Mouse (Mus musculus) neural tube, embryonic 15.5 days (tissue): ENCODE results near the gene Macrod1. TPM values are rescaled to one million over a fixed set of nuclear protein-coding genes. Genes with fewer than 3 reads are reported as not detected.
"Not testable (repeated sequence)": the region's sequence is repeated elsewhere in the genome, so short reads cannot be mapped to it uniquely, and the experiment has no call there.

Experiments
- ATAC-seq: fragments of 200-750 bp; cut with Nextera tagmentation; 2 replicates; pipeline ENCODE4 v1.8.0; 2017; ENCODE audit warnings: mild to moderate bottlenecking, moderate TSS enrichment, moderate library complexity; ENCODE audit not compliant: low FRiP score
- H3K27ac ChIP-seq: fragments of 300-500 bp; sonication (generic); replicated peaks from 2 replicates; pipeline ENCODE4 v1.5.1; 2015; ENCODE audit warnings: mild to moderate bottlenecking, inconsistent platforms
- H3K27me3 ChIP-seq: fragments of 300-500 bp; sonication (generic); replicated peaks from 2 replicates; pipeline ENCODE4 v1.6.1; 2015; ENCODE audit warnings: inconsistent platforms
- H3K36me3 ChIP-seq: fragments of 300-500 bp; sonication (generic); 2 replicates; pipeline ENCODE4 v1.6.1; 2015; ENCODE audit warnings: inconsistent platforms
- H3K4me1 ChIP-seq: fragments of 300-500 bp; sonication (generic); 2 replicates; pipeline ENCODE4 v1.6.1; 2015; ENCODE audit warnings: inconsistent platforms
- H3K4me2 ChIP-seq: fragments of 300-500 bp; sonication (generic); 2 replicates; pipeline ENCODE4 v1.6.1; 2015; ENCODE audit warnings: inconsistent platforms, mild to moderate bottlenecking, moderate library complexity
- H3K4me3 ChIP-seq: fragments of 300-500 bp; sonication (generic); replicated peaks from 2 replicates; pipeline ENCODE4 v1.5.1; 2015; ENCODE audit warnings: mild to moderate bottlenecking, inconsistent platforms
- H3K9ac ChIP-seq: fragments of 300-500 bp; sonication (generic); replicated peaks from 2 replicates; pipeline ENCODE4 v1.6.1; 2015; ENCODE audit warnings: mild to moderate bottlenecking, inconsistent platforms
- H3K9me3 ChIP-seq: fragments of 300-500 bp; sonication (generic); replicated peaks from 2 replicates; pipeline ENCODE4 v1.6.1; 2016; ENCODE audit warnings: inconsistent platforms
- WGBS: fragments of 180-500 bp; shearing (Covaris S2); methylation state at CpG from one replicate; pipeline ENCODE4 v1.1.7; 2015; ENCODE audit warnings: mixed read lengths; 5-methylcytosine and 5-hydroxymethylcytosine counted together
- polyA plus RNA-seq: library from polyadenylated mRNA; unstranded; fragments of >200 nt; fragmentation: Nextera tagmentation; extraction: Ambion mirVana; gene quantifications from 2 replicates; pipeline ENCODE4 v1.2.1, GENCODE M21; 2015

Gene Macrod1
- polyA plus RNA-seq, 1 experiment from 2014 or later, result 7.2 TPM

DNA sequence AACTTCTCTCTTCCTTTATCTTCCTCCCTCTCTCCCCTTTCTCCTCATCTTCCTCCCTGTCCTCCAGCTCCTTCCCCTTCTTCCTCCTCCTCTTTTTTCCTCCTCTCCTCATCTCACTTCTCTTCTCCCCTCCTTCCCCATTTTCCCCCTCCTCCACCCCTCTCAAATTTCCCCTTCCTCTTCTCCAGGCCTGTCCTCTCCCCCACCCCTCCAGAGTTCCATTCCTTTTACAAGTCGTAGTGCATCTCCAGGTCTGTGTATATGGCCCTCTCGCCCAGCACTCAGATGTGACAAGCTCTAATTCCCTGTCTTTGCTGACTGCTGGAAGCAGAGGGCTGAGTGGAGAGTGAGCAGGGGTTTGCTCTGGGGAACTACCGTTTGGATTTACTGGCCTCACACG lies 14.2 kb downstream of the Macrod1 start:
- Histone ChIP-seq H3K4me3 (no peak overlapping the region), H3K36me3 (no peaks in the 10 kb centered on the region), H3K9me3 (no peaks in the 10 kb centered on the region), H3K27ac (no peak overlapping the region), H3K9ac (no peak overlapping the region), H3K27me3 (peaks cover 28% of the 10 kb centered on the region; the same call in 1 of the 2 replicates), H3K4me1 (peaks cover 83% of the 10 kb centered on the region), H3K4me2 (peak overlapping the region; percentile 37)
- WGBS, result 11% methylated on average over 4 of the region's 4 CpGs
- ATAC-seq, result no peak

DNA sequence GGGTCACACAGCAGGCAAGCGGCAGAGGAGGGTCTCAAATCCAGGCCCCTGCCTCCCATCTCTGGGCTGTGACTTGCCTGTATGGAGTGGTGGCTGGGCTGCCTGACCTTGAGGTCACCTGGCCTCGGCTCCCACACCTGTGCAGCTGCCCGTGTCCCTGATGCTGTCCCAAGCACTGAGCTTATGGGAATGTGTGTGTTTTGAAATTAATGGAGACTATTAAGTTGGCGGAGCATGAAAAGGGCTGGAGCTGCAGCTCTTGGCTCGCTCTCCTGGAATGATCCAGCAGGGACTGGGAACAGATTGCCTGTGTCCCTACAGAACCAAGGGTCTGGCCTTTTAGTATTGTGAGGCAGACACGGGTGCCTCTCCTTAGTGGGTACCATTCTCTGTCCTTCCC lies 15.6 kb downstream of the Macrod1 start:
- Histone ChIP-seq H3K4me3 (no peak overlapping the region), H3K4me1 (peaks cover 69% of the 10 kb centered on the region), H3K4me2 (no peak overlapping the region), H3K27ac (no peak overlapping the region), H3K36me3 (no peaks in the 10 kb centered on the region), H3K9ac (no peak overlapping the region), H3K27me3 (peaks cover 35% of the 10 kb centered on the region), H3K9me3 (no peaks in the 10 kb centered on the region)
- 45% methylated on average over 6 of the region's 6 CpGs for WGBS
- ATAC-seq, result no peak

DNA sequence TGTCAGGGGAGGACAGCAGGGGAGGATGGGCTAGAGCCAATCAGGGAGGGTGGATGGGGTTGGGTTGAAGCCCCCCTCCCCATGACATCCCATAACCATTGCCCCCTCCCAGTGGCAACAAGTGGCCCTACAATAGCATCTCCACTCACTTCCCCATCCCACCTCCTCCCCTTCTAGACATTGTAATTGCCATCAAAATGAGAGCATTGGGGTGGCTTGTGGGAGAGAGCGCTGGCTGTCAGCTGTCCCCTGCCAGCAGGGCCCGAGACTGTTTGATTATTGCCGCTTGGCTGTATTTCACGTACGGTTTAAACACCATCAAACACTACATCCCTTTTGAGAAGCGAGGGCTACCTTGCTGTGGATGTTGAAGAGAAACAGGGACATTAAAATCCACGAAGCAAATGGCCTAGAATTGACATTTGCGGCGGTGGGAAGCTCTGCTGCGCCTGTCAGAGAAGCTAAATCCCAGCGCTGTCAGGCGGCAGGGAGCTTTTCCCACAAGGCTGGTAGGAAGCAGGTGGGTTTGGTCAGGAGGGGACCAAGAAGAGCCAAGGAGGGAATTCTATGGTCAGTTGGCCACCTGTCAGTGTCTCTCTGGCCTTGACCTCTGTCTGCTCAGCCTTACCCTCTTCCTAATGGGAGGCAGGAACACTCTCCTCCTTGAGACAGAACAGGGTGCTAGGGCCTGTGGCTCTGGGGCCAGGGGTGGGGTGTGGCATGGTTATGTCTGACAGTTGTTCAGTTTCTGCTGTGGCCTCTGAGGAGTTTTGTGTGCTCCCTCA lies 17.6 kb downstream of the Macrod1 start:
- peaks cover 63% of the 10 kb centered on the region for H3K4me1 ChIP-seq
- H3K9ac ChIP-seq, result no peak overlapping the region
- no peak overlapping the region for H3K27ac ChIP-seq

GRCm38 (mm10) chr19:7075336-7075735 lies 18.7 kb downstream of the Macrod1 start:
- not testable (repeated sequence) for H3K27ac ChIP-seq, H3K4me2 ChIP-seq, H3K9me3 ChIP-seq, H3K36me3 ChIP-seq, H3K9ac ChIP-seq, ATAC-seq, H3K4me3 ChIP-seq
- peaks cover 63% of the 10 kb centered on the region for H3K4me1 ChIP-seq
- peaks cover 40% of the 10 kb centered on the region for H3K27me3 ChIP-seq
- WGBS, result 85% methylated on average over 11 of the region's 11 CpGs

More for the DNA sequence above, 17.6 kb downstream of the Macrod1 start:
- H3K4me3 ChIP-seq, result no peak overlapping the region
- WGBS, result 23% methylated on average over 12 of the region's 12 CpGs
- peaks cover 40% of the 10 kb centered on the region for H3K27me3 ChIP-seq
- no peaks in the 10 kb centered on the region for H3K36me3 ChIP-seq
- no peak overlapping the region for H3K4me2 ChIP-seq
- ATAC-seq, result no peak
- no peaks in the 10 kb centered on the region for H3K9me3 ChIP-seq

GRCm38 (mm10) chr19:7077666-7078065 lies 21.1 kb downstream of the Macrod1 start:
- peaks cover 24% of the 10 kb centered on the region for H3K27me3 ChIP-seq
- ATAC-seq, result no peak
- 40% methylated on average over 9 of the region's 9 CpGs for WGBS
- no peak overlapping the region for H3K27ac ChIP-seq
- no peak overlapping the region for H3K4me2 ChIP-seq
- H3K4me1 ChIP-seq, result peaks cover 43% of the 10 kb centered on the region
- H3K9me3 ChIP-seq, result no peaks in the 10 kb centered on the region
- no peaks in the 10 kb centered on the region for H3K36me3 ChIP-seq
- H3K9ac ChIP-seq, result no peak overlapping the region
- no peak overlapping the region for H3K4me3 ChIP-seq

GRCm38 (mm10) chr19:7078271-7078670 lies 21.7 kb downstream of the Macrod1 start:
- no peaks in the 10 kb centered on the region for H3K9me3 ChIP-seq
- WGBS, result 86% methylated on average over 7 of the region's 7 CpGs
- H3K4me3 ChIP-seq, result no peak overlapping the region
- peaks cover 43% of the 10 kb centered on the region for H3K4me1 ChIP-seq
- H3K4me2 ChIP-seq, result no peak overlapping the region
- H3K9ac ChIP-seq, result no peak overlapping the region
- peaks cover 22% of the 10 kb centered on the region for H3K27me3 ChIP-seq
- H3K27ac ChIP-seq, result no peak overlapping the region
- ATAC-seq, result no peak
- H3K36me3 ChIP-seq, result no peaks in the 10 kb centered on the region

GRCm38 (mm10) chr19:7081516-7082266 lies 25.1 kb downstream of the Macrod1 start:
- H3K4me1 ChIP-seq, result peaks cover 53% of the 10 kb centered on the region
- WGBS, result 54% methylated on average over 7 of the region's 7 CpGs

DNA sequence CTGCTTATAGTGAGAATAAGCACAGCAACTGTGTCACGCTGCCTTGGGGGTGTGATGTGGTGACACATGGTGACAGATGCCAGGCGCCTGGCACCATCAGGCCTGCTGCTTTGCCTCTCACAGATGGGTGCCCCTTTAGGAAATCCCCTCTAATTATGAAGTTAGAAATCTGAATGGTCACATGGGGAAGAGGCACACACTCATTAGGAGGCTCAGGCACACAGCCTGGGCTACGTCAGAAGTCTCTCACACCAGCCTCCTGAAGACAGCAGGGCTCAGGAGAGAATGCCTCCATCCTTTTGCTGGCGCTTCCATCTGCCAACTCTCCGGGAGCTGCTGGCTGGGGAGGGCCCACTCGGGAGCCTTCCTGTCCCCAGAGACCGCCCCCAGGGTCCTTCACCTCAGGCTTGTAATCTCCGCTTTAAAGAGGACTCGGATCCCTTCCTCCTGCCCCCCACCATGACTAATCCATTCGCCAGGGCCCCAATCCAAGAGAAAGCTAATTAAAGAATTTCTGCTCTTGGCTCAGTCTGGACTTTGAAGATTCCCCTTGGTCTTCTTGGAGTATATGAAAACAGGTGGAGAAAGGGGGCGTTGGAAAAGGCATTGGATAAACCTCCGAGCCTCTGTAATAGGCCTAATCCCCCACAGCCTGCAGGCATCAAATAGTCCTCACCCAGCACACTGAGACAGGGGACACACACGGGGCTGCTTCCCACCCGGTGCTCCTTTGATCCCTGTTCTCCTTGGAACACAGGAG lies 26.6 kb downstream of the Macrod1 start:
- ATAC-seq, result no peak
- Histone ChIP-seq H3K4me2 (no peak overlapping the region), H3K4me1 (peaks cover 53% of the 10 kb centered on the region), H3K27ac (0 out of 2 replicates have a peak overlapping the region, but pooled peaks have one; percentile 15), H3K4me3 (no peak overlapping the region), H3K36me3 (no peaks in the 10 kb centered on the region), H3K9ac (no peak overlapping the region), H3K27me3 (peaks cover 13% of the 10 kb centered on the region), H3K9me3 (no peaks in the 10 kb centered on the region)
- WGBS, result 23% methylated on average over 14 of the region's 14 CpGs

More at GRCm38 (mm10) chr19:7081516-7082266, 25.1 kb downstream of the Macrod1 start:
- Histone ChIP-seq H3K9ac (no peak overlapping the region), H3K4me2 (no peak overlapping the region), H3K27me3 (peaks cover 10% of the 10 kb centered on the region), H3K9me3 (no peaks in the 10 kb centered on the region), H3K4me3 (no peak overlapping the region), H3K36me3 (no peaks in the 10 kb centered on the region), H3K27ac (no peak overlapping the region)
- no peak for ATAC-seq

GRCm38 (mm10) chr19:7084734-7085133 lies 28.1 kb downstream of the Macrod1 start:
- peaks cover 11% of the 10 kb centered on the region for H3K27me3 ChIP-seq
- H3K36me3 ChIP-seq, result no peaks in the 10 kb centered on the region
- WGBS, result 42% methylated on average over 15 of the region's 15 CpGs
- H3K4me3 ChIP-seq, result no peak overlapping the region
- H3K9ac ChIP-seq, result no peak overlapping the region
- no peak overlapping the region for H3K4me2 ChIP-seq
- H3K9me3 ChIP-seq, result no peaks in the 10 kb centered on the region
- no peak for ATAC-seq
- peaks cover 55% of the 10 kb centered on the region for H3K4me1 ChIP-seq
- no peak overlapping the region for H3K27ac ChIP-seq

DNA sequence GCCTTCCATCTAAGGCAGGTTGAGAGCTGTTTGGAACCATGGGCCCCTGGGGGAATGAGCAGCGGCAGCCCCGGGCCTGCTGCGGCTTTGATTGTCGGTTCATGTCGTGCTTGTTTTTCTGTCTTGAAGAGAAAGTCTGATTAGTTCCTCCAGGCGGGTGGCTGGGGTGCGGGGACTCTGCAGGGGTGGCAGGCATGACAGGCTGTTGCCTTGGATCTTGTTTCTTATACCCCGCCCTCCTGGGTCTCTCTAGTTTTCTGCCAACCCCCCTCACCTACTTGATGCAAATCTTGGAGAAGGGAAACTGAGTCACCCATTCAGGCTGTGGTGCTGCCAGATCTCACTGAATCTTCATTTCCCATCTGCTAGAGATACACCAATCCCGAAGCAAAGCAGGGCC lies 31.9 kb downstream of the Macrod1 start:
- Histone ChIP-seq H3K4me3 (no peak overlapping the region), H3K4me2 (no peak overlapping the region), H3K9me3 (no peaks in the 10 kb centered on the region), H3K27ac (no peak overlapping the region), H3K9ac (no peak overlapping the region), H3K4me1 (peaks cover 78% of the 10 kb centered on the region), H3K27me3 (peaks cover 11% of the 10 kb centered on the region), H3K36me3 (no peaks in the 10 kb centered on the region)
- 22% methylated on average over 9 of the region's 9 CpGs for WGBS
- no peak for ATAC-seq

- 53% methylated on average over 5 of the region's 5 CpGs for WGBS
- ATAC-seq, result no peak
- Histone ChIP-seq H3K9me3 (no peaks in the 10 kb centered on the region), H3K4me1 (peaks cover 75% of the 10 kb centered on the region), H3K27me3 (peaks cover 11% of the 10 kb centered on the region), H3K4me3 (no peak overlapping the region), H3K36me3 (no peaks in the 10 kb centered on the region), H3K9ac (no peak overlapping the region), H3K27ac (no peak overlapping the region), H3K4me2 (no peak overlapping the region)
Observed at GRCm38 (mm10) chr19:7089050-7089449, 32.4 kb downstream of the Macrod1 start.
